Mouse (Mus musculus): ENCODE results near the gene Krtap5-2.
A peak's percentile ranks its signal among the peaks of the same experiment; 100 is the strongest.

DNA sequence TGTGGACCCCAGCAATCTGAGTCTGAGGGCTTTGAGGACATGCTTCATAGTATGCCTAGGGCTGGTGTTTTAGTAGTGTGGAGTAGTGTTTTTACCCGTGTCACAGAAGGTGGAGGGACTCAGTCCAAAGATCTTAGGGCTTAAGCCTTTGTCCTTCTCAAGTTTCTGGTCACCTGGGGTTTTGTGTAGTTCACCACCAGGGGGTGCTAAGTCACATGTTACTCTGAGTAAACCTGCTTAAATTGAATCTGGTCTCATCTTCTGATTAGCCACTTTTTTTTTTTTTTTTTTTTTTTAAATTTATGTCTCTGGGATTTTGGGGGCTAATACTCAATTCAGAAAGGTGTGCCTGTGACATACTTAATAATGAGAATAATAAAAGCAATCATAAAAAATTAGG is 29.8 kb downstream of the Krtap5-2 start:
- TF ChIP-seq POLR2A (IDR thresholded peaks at IDR 0.05; ENCODE audit: borderline replicate concordance, extremely low read depth, insufficient read depth, insufficient read length, poor library complexity, severe bottlenecking) (no peak), CTCF (IDR thresholded peaks at IDR 0.05; ENCODE audit: borderline replicate concordance, extremely low read depth, insufficient read depth, insufficient read length) (peak; percentile 60; the same call in 1 of the 2 replicates)

Measured in brain, embryonic 14.5 days (tissue).